Mouse (Mus musculus) CD8-positive naive resting alpha-beta T cell, adult 2 months (primary cell): ENCODE results near the gene Gm21958.

Experiments used
- DNase-seq, 2 experiments: peaks; one replicate each; pipeline ENCODE4 v3.0.0; 2022; ENCODE audit warnings: low read depth in 2 of 2, low spot score in 2 of 2

The Gm21958 gene

DNA sequence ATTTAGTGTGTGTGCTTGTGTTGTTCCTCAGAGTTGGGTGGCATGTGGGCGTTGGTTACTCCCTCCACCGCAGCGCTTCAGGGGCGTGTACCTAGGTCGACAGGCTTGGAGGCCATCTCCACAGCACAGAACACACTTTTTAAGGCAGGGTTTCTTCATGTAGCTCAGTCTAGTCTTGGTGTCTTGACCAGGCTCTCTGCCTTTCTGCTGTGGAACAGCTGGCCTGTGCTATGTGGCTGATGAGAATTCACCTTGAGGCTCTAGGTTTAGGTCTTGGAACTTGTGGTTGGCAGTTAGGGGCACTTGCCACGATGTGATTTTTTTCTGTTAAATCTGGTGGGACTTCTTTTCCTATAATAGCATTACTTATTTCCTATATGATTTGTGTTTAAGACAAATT, at the start of gene Gm21958:
Gm21958 (minus strand) TSS at position 101 of the 400 bp plus-strand sequence.
- DNase-seq = no peak

GRCm38 (mm10) chr3:54761258-54761657, 47.1 kb upstream of the Gm21958 start:
- no peak for DNase-seq

GRCm38 (mm10) chr3:54760321-54761115, 46.4 kb upstream of the Gm21958 start:
- no peak for DNase-seq

DNA sequence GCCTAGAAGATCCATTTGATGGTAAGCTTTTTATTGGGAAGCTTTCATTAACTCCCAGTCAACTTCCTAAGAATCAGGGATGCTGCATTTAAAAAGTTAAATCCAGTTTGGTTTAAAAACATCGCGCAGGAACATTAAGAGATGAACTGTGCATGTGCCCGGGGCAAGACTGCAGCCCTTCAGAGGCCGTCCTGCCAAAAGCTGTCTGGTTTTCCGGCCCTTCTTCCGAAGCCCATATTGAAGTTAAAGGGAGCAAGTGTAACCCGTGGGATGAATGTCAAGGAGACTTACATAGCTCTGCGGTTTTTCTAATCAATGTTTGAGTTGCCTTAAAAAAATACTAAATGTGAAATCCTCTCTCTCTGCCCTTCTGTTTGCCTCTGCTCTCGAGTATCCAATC, 45.1 kb upstream of the Gm21958 start:
- no peak for DNase-seq

GRCm38 (mm10) chr3:54757446-54757845, 43.3 kb upstream of the Gm21958 start:
- no peak for DNase-seq

DNA sequence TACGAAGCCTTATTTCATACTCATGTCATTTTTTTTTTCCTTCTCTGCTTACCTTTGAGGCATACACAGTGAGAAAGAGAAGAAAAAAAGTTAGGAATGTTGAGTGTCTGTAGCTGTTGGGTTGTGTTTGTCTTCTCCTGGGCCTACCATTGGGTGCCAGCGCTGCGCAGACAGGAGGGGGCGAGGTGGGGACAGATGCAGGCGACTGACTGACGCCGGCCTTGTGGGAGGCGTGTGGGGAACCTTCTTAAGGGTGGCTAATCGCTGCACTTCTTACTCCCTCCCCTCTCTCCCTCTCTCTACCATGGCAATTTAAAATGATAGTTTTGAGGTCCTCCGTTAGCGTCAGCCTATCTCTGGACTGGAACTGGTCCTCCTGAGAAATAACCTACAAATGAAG, 41.9 kb upstream of the Gm21958 start:
- DNase-seq = no peak

GRCm38 (mm10) chr3:54755145-54756041, 41.2 kb upstream of the Gm21958 start, which contains the start of gene Smad9:
TSS of gene Smad9 (plus strand) at chr3:54755582.
- no peak for DNase-seq

- DNase-seq = no peak
Observed at GRCm38 (mm10) chr3:54753411-54753810, 39.3 kb upstream of the Gm21958 start.

DNA sequence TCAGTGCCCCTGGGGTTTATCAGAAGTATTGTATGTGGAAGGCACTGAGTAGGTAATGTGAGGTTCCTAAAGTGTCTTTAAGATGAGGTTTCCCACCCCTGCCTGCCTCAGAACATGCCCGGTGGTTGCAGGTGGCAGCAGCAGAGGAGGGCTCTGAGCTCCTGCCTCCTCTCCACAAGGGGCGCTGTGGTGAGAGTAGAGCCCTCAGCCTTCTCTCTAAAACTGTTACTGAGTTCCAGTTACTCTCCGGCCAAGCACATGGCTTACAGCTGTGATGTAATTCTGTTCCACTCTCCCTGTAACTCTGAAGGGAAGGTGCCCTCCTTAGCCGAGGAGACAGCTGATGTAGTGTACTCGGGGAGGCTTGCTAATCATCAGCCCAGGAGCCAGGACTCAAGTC, 31.6 kb upstream of the Gm21958 start:
- DNase-seq = no peak

- DNase-seq = no peak
Observed at GRCm38 (mm10) chr3:54741965-54742364, 27.8 kb upstream of the Gm21958 start.

- no peak for DNase-seq
Observed at GRCm38 (mm10) chr3:54737317-54737716, 23.2 kb upstream of the Gm21958 start.

- peak in 1 of 2 experiments; percentile 3 for DNase-seq
Observed at GRCm38 (mm10) chr3:54736101-54736927, 22.2 kb upstream of the Gm21958 start.

GRCm38 (mm10) chr3:54735247-54736046, 21.3 kb upstream of the Gm21958 start, which contains the start of the genes Exosc8 and Alg5:
TSS of gene Exosc8 (minus strand) at chr3:54735393.
TSS of gene Alg5 (plus strand) at chr3:54735539.
- DNase-seq = peak; percentile 98 to 99

DNA sequence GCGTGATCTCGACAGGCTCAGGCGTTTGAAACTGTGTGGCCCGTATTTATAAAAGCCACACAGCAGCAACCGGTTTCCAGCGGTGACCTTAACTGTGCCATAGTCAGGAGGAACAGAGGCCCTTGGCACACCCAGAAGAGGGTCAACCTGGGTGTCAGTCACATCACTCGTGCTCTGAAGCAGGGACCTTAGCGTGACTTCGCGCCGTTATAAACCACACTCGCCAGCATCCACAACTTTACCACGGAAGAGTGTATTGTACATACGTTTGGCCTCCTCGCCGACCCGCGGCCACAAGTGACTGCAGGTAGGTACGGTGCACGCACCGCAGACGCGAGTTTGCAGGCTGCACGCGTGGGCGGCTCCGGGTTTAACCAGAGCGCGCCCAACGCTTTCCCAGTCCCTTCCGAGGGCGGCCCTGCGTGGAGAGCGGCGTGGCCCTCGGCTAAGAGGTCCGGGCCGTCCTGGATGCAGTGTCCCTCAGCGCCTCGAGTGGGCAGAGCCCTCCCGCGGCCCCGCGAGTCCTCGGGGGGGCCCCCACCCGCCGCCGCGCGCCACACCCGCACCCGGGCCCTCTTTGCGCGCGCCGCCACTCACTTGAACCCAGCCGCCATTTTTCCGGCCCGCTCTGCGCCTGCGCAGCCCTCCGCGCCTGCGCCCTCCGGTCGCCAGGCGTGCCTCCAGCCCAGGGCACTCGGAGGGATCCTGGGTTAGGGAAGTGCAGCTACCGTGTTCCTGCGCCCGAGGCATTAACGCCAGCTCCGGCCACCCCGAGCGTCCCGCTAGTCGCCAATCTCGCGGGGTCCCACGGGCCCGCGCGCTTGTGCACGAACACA, 20.5 kb upstream of the Gm21958 start:
- peak; percentile 86 to 87 for DNase-seq

DNA sequence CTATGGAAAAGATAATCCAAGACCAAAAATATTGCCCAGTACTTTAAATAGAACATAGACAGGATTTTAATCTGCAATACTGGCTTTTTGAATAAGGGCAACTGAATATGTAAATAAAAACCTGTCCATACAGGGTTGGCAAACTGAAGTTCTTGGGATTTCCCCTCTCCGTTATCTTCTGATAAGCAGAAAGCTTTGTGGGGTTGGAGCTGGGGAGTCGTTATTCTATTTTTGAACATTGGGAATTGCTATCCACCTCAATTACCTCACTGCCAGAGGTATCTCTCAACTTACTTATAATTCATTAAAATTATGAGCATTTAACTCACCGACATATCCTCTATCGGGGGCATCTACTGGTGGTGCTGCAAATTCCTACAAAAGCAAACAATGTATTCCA, 18.2 kb upstream of the Gm21958 start:
- DNase-seq = no peak

GRCm38 (mm10) chr3:54731626-54732150, 17.5 kb upstream of the Gm21958 start:
- no peak for DNase-seq

GRCm38 (mm10) chr3:54728100-54728499, 13.9 kb upstream of the Gm21958 start:
- no peak for DNase-seq

DNA sequence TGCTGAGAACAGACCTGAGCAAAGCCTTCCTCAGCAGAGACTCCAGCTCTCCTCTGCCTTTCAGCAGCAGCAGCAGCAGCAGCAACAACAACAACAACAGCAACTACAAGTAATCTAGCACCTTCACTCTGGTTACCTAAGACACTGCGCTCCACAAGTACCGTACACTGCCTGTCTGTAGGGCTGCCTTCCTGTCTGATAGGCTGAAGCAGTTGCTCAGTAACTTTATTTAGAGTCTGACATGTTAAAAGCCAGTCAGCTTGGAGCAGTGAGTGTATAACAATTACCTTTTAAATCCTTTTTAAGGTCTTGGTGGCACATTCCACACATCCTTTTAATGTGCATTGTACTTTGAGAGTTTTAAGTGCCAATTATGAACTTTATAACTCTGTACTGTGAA, 13.4 kb upstream of the Gm21958 start:
- DNase-seq = no peak

- DNase-seq = no peak
Observed at GRCm38 (mm10) chr3:54725344-54725743, 11.2 kb upstream of the Gm21958 start.
